Mouse (Mus musculus): ENCODE results near the gene Tymp. TPM values are rescaled to one million over a fixed set of nuclear protein-coding genes. Genes with fewer than 3 reads are reported as not detected.
A peak's percentile ranks its signal among the peaks of the same experiment; 100 is the strongest.

Tymp gene
- polyA plus RNA-seq, 1 experiment from 2014 or later, result 1.7 TPM

GRCm38 (mm10) chr15:89399716-89400115 is 22.9 kb upstream of the Tymp start:
- H3K36me3 ChIP-seq (ENCODE audit: control insufficient read depth, insufficient read depth, low read length), result no peaks in the 10 kb centered on the region
- no peak overlapping the region for H3K4me3 ChIP-seq (ENCODE audit: low read depth, low read length)
- no peak overlapping the region for H3K9ac ChIP-seq (ENCODE audit: low read depth, low read length)
- H3K4me2 ChIP-seq (replicated peaks; ENCODE audit: low read depth, low read length), result no peak overlapping the region
- H3K9me3 ChIP-seq (ENCODE audit: control insufficient read depth, low read length), result no peaks in the 10 kb centered on the region
- DNase-seq (ENCODE audit: low spot score), result no peak
- H3K27me3 ChIP-seq (ENCODE audit: control insufficient read depth, insufficient read depth, low read length), result no peaks in the 10 kb centered on the region
- 75% methylated on average over 1 of the region's 1 CpGs for WGBS
- no peak for ATAC-seq (ENCODE audit: low FRiP score)
- no peaks in the 10 kb centered on the region for H3K4me1 ChIP-seq (replicated peaks; ENCODE audit: control insufficient read depth, insufficient read depth, low read length)
- no peak overlapping the region for H3K27ac ChIP-seq (ENCODE audit: low read depth, low read length)

GRCm38 (mm10) chr15:89398146-89398545 is 21.3 kb upstream of the Tymp start:
- Histone ChIP-seq H3K4me2 (replicated peaks; ENCODE audit: low read depth, low read length) (no peak overlapping the region), H3K9ac (ENCODE audit: low read depth, low read length) (no peak overlapping the region), H3K4me3 (ENCODE audit: low read depth, low read length) (no peak overlapping the region), H3K27me3 (ENCODE audit: control insufficient read depth, insufficient read depth, low read length) (no peaks in the 10 kb centered on the region), H3K4me1 (replicated peaks; ENCODE audit: control insufficient read depth, insufficient read depth, low read length) (no peaks in the 10 kb centered on the region), H3K36me3 (ENCODE audit: control insufficient read depth, insufficient read depth, low read length) (no peaks in the 10 kb centered on the region), H3K9me3 (ENCODE audit: control insufficient read depth, low read length) (no peaks in the 10 kb centered on the region), H3K27ac (ENCODE audit: low read depth, low read length) (no peak overlapping the region)
- 79% methylated on average over 2 of the region's 2 CpGs for WGBS
- ATAC-seq (ENCODE audit: low FRiP score) (no peak), DNase-seq (ENCODE audit: low spot score) (no peak)

GRCm38 (mm10) chr15:89396883-89397282 is 20.0 kb upstream of the Tymp start:
- Histone ChIP-seq H3K27me3 (ENCODE audit: control insufficient read depth, insufficient read depth, low read length) (no peaks in the 10 kb centered on the region), H3K36me3 (ENCODE audit: control insufficient read depth, insufficient read depth, low read length) (no peaks in the 10 kb centered on the region), H3K4me2 (replicated peaks; ENCODE audit: low read depth, low read length) (no peak overlapping the region), H3K4me3 (ENCODE audit: low read depth, low read length) (no peak overlapping the region), H3K9me3 (ENCODE audit: control insufficient read depth, low read length) (no peaks in the 10 kb centered on the region), H3K4me1 (replicated peaks; ENCODE audit: control insufficient read depth, insufficient read depth, low read length) (no peaks in the 10 kb centered on the region), H3K9ac (ENCODE audit: low read depth, low read length) (no peak overlapping the region), H3K27ac (ENCODE audit: low read depth, low read length) (no peak overlapping the region)
- DNase-seq (ENCODE audit: low spot score), result no peak
- no peak for ATAC-seq (ENCODE audit: low FRiP score)
- WGBS, result 87% methylated on average over 4 of the region's 4 CpGs

GRCm38 (mm10) chr15:89390081-89390480 is 13.2 kb upstream of the Tymp start:
- DNase-seq (ENCODE audit: low spot score) (no peak), ATAC-seq (ENCODE audit: low FRiP score) (no peak)
- Histone ChIP-seq H3K36me3 (ENCODE audit: control insufficient read depth, insufficient read depth, low read length) (no peaks in the 10 kb centered on the region), H3K9me3 (ENCODE audit: control insufficient read depth, low read length) (no peaks in the 10 kb centered on the region), H3K4me2 (replicated peaks; ENCODE audit: low read depth, low read length) (no peak overlapping the region), H3K27me3 (ENCODE audit: control insufficient read depth, insufficient read depth, low read length) (no peaks in the 10 kb centered on the region), H3K9ac (ENCODE audit: low read depth, low read length) (no peak overlapping the region), H3K4me3 (ENCODE audit: low read depth, low read length) (no peak overlapping the region), H3K27ac (ENCODE audit: low read depth, low read length) (no peak overlapping the region), H3K4me1 (replicated peaks; ENCODE audit: control insufficient read depth, insufficient read depth, low read length) (no peaks in the 10 kb centered on the region)
- WGBS, result 90% methylated on average over 10 of the region's 10 CpGs

GRCm38 (mm10) chr15:89387127-89387526 is 10.3 kb upstream of the Tymp start:
- ATAC-seq (ENCODE audit: low FRiP score), result no peak
- H3K4me1 ChIP-seq (replicated peaks; ENCODE audit: control insufficient read depth, insufficient read depth, low read length), result no peaks in the 10 kb centered on the region
- no peaks in the 10 kb centered on the region for H3K9me3 ChIP-seq (ENCODE audit: control insufficient read depth, low read length)
- H3K9ac ChIP-seq (ENCODE audit: low read depth, low read length), result no peak overlapping the region
- H3K27ac ChIP-seq (ENCODE audit: low read depth, low read length), result no peak overlapping the region
- DNase-seq (ENCODE audit: low spot score), result no peak
- no peaks in the 10 kb centered on the region for H3K36me3 ChIP-seq (ENCODE audit: control insufficient read depth, insufficient read depth, low read length)
- no peak overlapping the region for H3K4me2 ChIP-seq (replicated peaks; ENCODE audit: low read depth, low read length)
- WGBS, result 49% methylated on average over 12 of the region's 12 CpGs
- H3K27me3 ChIP-seq (ENCODE audit: control insufficient read depth, insufficient read depth, low read length), result no peaks in the 10 kb centered on the region
- H3K4me3 ChIP-seq (ENCODE audit: low read depth, low read length), result no peak overlapping the region

- no peak within 1 kb of the TSS for H3K9ac ChIP-seq (ENCODE audit: low read depth, low read length)
- no peak within 1 kb of the TSS for H3K4me3 ChIP-seq (ENCODE audit: low read depth, low read length)
- no peak within 1 kb of the TSS for H3K27ac ChIP-seq (ENCODE audit: low read depth, low read length)
- ATAC-seq (ENCODE audit: low FRiP score) (no peak), DNase-seq (ENCODE audit: low spot score) (no peak)
- H3K27me3 ChIP-seq (ENCODE audit: control insufficient read depth, insufficient read depth, low read length), result peaks cover 1% of the 10 kb centered on the region
- 91% methylated on average over 7 of the region's 7 CpGs for WGBS
- no peaks in the 10 kb centered on the region; the same call in 1 of the 2 replicates for H3K4me1 ChIP-seq (replicated peaks; ENCODE audit: control insufficient read depth, insufficient read depth, low read length)
- H3K4me2 ChIP-seq (replicated peaks; ENCODE audit: low read depth, low read length), result no peak within 1 kb of the TSS
- no peaks in the 10 kb centered on the region for H3K9me3 ChIP-seq (ENCODE audit: control insufficient read depth, low read length)
- H3K36me3 ChIP-seq (ENCODE audit: control insufficient read depth, insufficient read depth, low read length), result no peaks in the 10 kb centered on the region
Measured at GRCm38 (mm10) chr15:89384617-89385016, 7.8 kb upstream of the Tymp start, which contains the start of gene Klhdc7b. Klhdc7b (plus strand) TSS chr15:89384917.

- no peak for ATAC-seq (ENCODE audit: low FRiP score)
- Histone ChIP-seq H3K4me2 (replicated peaks; ENCODE audit: low read depth, low read length) (peak overlapping the region; percentile 62), H3K27ac (ENCODE audit: low read depth, low read length) (no peak overlapping the region), H3K9me3 (ENCODE audit: control insufficient read depth, low read length) (no peaks in the 10 kb centered on the region), H3K4me1 (replicated peaks; ENCODE audit: control insufficient read depth, insufficient read depth, low read length) (no peaks in the 10 kb centered on the region; the same call in 1 of the 2 replicates), H3K9ac (ENCODE audit: low read depth, low read length) (peak overlapping the region; percentile 35), H3K27me3 (ENCODE audit: control insufficient read depth, insufficient read depth, low read length) (peaks cover 32% of the 10 kb centered on the region), H3K36me3 (ENCODE audit: control insufficient read depth, insufficient read depth, low read length) (no peaks in the 10 kb centered on the region), H3K4me3 (ENCODE audit: low read depth, low read length) (peak overlapping the region; percentile 32)
- no peak for DNase-seq (ENCODE audit: low spot score)
- 18% methylated on average over 10 of the region's 10 CpGs for WGBS
Measured at GRCm38 (mm10) chr15:89379429-89379828, 2.6 kb upstream of the Tymp start.

- Histone ChIP-seq H3K4me1 (replicated peaks; ENCODE audit: control insufficient read depth, insufficient read depth, low read length) (no peaks in the 10 kb centered on the region; the same call in 1 of the 2 replicates), H3K36me3 (ENCODE audit: control insufficient read depth, insufficient read depth, low read length) (no peaks in the 10 kb centered on the region), H3K4me2 (replicated peaks; ENCODE audit: low read depth, low read length) (peak within 1 kb of the TSS; percentile 62), H3K9ac (ENCODE audit: low read depth, low read length) (peak within 1 kb of the TSS; percentile 35), H3K27ac (ENCODE audit: low read depth, low read length) (no peak within 1 kb of the TSS), H3K27me3 (ENCODE audit: control insufficient read depth, insufficient read depth, low read length) (peaks cover 32% of the 10 kb centered on the region), H3K9me3 (ENCODE audit: control insufficient read depth, low read length) (no peaks in the 10 kb centered on the region), H3K4me3 (ENCODE audit: low read depth, low read length) (peak within 1 kb of the TSS; percentile 32)
- DNase-seq (ENCODE audit: low spot score) (peak; percentile 52), ATAC-seq (ENCODE audit: low FRiP score) (no peak; the same call in 1 of the 2 replicates)
- WGBS, result under 1% methylated on average over 33 of the region's 33 CpGs
Measured at GRCm38 (mm10) chr15:89378831-89379401, 2.1 kb upstream of the Tymp start, which contains the start of gene Odf3b. Odf3b (minus strand) TSS chr15:89379282.

Data from hindbrain, embryonic 11.5 days (tissue).